Mouse (Mus musculus): ENCODE measurements around the gene Prr7.

Gene Prr7

DNA sequence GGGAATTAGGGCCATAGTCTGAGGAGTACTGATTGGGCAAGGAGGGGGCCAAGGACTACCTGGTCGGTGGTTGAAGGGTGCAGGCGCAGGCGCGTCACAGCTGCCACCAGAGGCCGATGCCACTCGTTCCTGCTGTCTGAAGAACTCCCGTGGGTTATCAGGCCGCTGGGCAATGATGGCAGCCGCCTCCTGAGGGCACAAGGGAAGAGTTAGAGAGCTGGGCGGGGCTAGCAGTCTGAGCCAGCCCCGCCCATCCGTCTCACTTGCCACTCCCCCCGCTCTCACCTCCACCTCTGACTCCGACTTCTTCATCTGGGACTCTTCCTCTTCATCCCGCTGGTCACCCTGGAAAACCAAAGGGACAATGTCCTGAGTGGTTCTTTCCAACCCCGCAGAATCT lies 13.4 kb downstream of the Prr7 start:
- 70% methylated on average over 16 of the region's 16 CpGs for WGBS

DNA sequence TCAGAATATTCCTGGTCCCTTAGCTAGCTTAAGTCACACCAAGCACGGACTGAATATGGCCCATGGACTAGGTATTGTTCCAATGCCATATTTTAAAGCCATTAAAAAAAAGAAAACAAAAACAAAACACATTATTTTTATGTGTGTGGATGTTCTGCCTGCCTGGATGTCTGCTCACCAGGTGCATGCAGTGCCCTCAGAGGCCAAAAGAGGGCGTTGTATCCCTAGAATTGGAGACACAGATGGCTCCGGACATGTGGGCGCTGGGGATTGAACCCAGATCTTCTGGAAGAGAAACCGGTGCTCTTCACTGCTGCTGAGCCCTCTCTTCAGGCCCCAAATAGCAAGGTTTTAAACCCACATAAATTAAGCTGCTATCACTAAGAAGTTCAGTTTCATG lies 14.0 kb downstream of the Prr7 start:
- 42% methylated on average over 5 of the region's 5 CpGs for WGBS

DNA sequence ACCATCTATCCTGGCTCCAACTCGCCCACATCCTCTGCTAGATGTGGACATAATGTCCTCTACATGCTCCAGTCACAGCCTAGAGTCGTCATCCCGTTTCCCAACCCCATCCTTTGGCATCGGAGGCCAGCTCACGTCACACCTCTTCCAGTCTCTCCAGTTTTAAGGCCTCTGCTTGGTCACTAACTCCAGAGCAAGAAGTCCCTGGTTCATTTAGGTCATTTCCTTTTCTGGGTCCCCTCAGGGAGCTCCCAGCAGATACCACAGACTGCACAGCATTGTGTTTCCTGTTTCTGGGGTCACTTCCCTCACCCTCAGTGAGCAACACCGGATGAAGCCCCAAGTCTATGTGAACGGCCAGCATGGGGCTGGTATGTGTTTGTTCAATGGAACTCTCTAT lies 14.9 kb downstream of the Prr7 start:
- 45% methylated on average over 7 of the region's 7 CpGs for WGBS

DNA sequence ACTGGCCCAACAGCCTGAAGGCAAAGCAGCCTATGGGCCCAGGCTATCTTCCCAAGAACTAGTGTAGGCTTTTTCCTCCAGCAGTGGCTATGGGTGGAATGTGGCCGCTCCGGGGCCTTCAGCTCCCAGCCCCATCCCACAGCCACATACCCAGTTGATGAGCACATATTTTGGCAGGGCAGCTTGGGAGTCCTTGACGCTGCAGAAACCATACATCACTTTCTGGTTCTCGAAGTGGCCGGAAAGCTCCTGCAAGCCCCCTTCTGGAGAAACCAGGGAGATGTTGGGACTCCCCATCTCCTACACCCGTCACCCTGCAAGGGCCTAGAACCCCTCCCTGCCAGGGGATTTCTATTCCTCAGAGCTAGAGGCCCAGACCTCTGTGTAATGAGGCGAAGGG lies 18.5 kb downstream of the Prr7 start:
- WGBS = 39% methylated on average over 7 of the region's 7 CpGs

DNA sequence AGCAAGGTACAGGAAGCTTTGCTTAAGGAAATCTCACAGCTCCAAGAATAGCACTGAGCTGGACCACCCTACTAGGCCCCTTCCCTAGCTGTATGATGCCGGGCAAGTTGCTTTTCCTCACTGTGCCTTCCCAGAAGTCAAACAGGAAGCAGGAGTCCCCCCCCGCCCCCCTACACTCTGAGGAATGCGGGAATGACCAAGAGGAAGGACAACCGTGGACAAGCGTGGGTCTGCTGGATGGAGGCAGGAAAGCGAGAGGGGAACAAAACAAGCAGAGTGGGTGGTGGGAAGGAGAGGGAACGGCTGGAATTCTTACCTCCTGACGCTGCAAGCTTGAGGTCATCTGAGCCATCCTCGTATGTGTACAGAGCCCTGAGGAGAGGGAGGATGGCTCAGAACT lies 19.0 kb downstream of the Prr7 start:
- 25% methylated on average over 9 of the region's 9 CpGs for WGBS

DNA sequence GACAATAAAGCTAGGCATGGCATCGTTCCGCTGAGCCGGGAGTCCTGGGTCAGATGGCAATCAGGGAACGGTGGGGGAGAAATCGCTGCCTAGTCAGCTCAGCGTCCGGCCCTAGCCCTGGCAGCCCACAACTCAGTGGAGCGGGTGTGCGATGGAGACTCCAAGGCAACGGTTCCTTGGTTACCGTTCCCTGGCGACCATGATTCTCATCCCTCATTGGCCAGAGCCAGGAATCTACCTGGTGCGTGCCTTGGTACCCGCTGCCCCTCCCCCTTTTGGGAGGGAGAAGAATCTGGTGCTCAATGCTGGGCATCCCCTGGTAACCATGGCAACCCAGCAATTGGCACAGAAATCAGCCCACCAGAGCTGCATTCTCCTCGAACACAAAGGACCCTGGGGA lies 19.5 kb downstream of the Prr7 start:
- WGBS = 7% methylated on average over 15 of the region's 15 CpGs

DNA sequence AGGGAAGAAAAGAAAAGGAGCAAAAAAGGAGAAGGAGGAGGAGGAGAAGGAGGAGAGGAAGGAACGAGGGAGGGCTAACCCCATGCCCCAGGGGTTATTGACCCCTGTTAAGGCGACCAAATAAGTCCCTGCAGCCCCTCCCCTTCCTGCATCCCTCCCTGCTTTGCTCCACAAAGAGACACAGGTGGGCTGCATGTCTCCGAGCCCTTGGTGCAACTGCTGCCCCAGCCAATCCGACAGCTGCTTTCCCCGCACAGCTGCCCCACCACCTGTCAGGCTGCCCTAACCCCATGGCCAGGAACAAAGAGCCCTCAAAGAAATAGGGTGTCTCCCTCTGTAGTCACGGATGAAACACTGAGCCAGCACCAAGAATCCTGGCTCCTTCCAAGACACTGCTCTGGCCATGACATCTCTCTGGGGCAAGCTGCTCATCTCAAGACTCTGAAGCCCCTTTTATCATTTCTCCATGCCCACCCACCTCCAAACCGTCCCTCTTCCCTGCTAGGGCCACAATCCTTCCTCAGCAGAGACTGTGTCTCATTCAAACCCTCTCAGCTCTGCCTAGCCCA lies 20.5 kb downstream of the Prr7 start:
- WGBS = 25% methylated on average over 7 of the region's 7 CpGs

DNA sequence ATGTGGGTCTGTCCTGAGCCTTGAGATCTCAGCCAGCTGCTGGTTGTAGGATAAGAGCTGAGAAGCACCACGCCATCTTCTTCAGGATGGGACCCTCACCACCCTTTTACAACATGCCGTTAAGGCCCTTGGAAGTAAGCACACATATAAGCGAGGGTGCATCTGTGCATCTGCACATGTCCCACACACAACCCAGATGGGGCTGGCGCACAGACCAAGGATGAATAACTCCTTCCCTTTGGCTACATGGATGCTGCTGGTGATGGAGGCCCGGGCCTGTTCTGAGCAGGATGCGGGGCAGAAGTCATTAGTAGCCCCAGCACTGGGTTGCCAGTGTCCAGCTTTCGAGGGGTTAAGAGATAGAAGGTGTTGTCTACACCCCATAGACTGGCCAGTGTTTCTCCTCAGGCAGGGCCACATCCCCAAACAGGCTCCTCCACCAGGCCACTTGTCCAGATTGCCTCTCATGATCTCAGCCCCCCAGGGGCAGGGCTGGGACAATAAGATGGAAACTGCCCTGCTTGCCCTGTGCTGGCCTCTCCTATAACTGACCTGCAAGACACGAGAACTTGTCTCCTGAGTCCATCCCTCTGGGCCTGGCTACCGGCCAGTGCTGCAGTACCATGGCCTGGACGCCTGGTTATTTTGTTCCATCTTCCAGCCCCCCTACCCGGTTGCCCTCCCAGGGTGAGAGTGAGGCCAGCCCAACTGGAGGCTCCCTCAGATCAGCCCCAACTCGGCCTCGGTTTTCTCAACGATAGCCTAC lies 22.1 kb downstream of the Prr7 start:
- WGBS = 31% methylated on average over 14 of the region's 14 CpGs

DNA sequence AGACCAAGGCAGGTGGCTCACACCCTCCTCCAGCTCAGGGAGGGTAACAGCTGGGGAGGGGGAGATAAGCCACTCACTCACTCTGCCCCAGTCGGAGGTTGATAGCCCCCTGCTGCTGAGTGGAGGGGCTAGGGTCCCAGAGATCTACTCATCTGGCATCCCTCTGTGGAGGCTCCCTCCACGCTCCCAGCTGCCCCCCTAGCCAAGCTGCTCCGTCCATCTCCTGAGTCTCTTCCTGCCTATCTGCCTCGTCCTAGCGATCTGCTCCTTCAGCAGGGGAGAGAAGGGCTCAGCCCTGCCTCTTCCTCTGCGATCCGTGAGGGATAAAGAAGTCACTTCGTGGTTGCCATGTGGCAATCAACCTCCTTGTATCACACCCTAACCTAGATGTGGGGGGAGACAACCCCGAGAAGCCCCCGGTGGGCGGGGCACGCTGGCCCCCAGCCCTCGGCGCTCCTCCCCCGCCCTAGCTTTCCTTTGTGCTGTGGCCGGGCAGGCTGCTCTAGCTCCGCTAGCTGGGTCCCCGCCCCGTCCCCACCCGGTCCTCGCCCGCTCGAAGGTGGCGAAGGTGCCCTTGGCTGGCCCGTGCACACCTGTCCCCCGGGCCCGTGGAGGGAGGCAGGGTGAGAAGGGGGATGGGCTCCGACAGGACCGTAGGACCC lies 23.0 kb downstream of the Prr7 start:
- 1% methylated on average over 29 of the region's 29 CpGs for WGBS

DNA sequence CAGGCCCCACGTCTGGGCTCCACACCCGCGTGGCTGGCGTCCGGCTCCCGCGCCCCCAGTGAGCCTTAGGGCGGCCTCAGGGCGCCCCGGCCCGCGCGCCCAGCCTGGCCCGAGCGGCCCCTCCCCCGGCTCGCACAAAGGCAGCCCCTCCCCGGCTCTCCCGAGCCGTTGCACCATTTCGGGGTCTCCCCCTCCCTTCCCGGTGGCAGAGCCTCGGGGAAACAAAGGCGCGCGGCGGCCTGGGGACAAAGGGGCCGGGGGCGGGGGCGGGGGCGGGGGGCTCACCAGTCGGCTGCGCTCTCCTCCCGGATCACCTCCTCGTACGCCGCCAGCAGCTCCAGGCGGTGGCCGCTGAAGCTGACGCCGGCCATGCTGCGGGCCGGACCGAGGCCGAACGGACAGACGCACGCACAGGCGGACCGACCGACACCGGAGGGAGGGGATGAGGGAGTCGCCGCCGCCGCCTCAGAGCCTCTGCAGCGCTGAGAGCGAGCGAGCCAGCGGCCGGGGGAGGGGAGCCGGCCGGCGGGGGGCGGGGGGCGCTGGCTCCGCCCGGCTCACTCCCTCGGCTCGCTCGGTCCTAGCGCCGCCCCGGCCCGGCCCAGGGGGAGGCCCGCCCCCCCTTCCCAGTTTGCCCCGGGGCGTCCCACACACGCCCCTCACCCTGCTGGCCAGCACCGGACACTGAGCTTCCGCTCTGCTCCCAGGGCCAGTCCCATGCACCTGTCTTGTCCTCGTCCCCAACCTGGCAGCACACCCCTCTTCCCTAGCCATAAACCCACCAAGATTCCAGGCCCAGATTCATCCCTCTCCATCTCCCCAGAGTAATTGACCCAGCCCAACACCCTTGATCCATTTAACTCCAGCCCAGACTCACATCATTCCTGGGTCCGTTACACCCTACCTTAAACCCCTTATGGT lies 23.8 kb downstream of the Prr7 start, which contains the start of gene Dbn1:
Gene Dbn1, minus strand, starts transcription at position 534 of the 921 bp plus-strand sequence.
- WGBS = 2% methylated on average over 65 of the region's 83 CpGs

DNA sequence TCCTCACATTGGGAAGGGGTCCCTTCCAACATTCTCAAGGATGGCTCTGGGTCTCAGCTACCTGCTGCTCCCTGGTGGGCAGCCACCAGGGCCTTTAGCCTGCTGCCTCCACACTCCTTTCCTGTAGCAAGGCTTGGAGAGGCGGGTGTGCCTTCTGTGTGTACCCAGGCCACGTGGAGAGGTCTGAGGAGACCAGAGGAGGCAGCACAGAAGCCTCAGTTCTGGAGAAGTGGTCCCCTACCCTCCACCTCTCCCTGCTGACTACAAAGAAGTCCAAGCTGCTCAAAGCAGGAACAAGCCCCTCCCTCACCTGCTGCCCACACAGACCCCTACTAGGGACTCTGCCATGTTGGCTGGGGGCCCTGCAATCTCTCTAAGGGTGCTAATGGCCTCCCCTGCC lies 30.2 kb downstream of the Prr7 start:
- 51% methylated on average over 2 of the region's 2 CpGs for WGBS

DNA sequence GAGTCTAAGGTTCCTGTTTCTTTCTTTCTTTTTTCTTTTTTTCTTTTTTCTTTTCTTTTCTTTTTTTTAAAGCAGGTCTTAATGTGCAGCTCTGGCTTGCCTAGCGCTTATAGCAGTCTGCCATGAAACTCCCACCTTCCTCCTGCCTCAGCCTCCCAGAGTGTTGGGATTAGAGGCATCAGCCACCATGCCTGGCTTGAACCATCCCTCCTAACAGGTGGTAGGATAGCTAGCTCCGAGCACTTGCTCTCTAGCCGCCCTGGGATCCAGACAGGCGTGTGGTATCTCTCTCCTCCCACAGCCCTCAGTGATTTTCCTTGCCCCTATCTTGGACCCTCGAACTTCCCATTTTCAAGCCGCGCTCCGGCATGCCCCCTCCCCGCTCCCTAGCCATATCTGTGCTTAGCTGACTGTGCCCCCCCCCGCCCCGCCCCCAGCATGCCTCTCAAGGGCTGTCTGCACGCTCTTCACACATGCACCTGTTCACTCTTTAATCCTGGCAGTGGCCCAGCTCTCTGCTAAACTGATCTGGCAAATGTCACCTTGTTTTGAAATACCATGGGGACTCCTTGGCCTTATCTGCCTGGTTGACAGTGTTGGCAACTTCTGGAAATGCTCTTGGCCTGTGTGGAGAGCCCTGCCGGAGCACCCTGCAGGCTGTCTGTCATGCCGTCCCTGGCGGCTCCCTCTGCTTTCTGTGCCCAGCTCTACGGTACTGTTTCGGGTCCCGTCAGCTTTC lies 31.0 kb downstream of the Prr7 start:
- WGBS = 33% methylated on average over 18 of the region's 18 CpGs

DNA sequence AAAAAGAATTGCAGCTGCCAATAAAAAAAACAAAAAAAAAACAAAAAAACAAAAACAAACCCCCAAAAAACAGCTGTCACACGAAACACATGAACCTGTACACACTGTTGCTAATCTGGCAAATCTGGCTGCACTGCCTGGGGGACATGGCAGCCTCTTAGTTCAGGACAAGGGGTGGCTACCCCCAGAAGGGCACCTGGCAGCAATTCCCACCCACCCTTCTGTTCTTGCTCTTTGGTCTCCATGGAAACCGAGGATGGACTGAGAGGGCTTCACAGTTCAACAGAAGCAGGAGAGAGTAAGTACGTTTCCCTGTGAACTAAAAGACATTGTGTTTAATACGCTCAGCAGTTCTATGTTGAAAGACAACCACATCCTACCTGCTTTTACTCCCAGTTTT lies 31.6 kb downstream of the Prr7 start:
- 51% methylated on average over 4 of the region's 4 CpGs for WGBS

DNA sequence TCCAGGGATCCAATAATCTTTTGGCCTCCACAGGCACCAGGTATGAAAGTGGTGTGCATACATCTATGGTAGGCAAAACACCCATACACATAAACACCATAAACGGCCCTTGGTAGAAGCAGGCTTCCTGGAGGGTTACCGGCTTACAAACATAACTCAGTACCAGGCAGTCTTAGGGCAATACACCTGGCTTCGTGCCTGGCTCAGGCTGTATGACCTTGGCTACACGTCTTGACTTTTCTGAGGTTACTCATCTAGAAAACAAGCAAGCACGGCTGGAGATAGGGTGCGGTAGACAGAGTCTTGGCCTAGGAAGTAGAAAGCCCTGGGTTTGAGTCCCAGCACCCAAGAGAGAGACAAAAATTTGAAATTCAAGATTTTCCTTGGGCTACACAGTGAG lies 32.6 kb downstream of the Prr7 start:
- 91% methylated on average over 6 of the region's 6 CpGs for WGBS

DNA sequence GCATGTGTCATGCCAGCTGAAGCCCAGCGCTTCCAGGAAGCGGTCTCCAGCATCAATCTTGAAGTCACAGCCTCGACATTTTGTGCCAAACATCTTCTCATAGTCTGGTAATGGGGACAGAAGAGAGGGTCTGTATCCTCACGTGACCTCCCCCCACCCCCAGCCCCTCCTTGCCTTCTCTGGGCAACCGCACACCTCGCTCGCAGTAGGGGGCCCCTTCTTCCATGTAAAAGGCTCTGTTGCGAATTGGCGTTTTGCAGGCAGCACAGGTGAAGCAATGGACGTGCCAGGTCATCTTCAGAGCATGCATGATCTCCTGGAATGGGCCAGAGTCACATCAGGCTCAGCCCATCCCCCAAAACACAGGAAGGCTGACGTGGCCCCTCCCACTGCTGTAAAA lies 34.8 kb downstream of the Prr7 start:
- 75% methylated on average over 11 of the region's 11 CpGs for WGBS

DNA sequence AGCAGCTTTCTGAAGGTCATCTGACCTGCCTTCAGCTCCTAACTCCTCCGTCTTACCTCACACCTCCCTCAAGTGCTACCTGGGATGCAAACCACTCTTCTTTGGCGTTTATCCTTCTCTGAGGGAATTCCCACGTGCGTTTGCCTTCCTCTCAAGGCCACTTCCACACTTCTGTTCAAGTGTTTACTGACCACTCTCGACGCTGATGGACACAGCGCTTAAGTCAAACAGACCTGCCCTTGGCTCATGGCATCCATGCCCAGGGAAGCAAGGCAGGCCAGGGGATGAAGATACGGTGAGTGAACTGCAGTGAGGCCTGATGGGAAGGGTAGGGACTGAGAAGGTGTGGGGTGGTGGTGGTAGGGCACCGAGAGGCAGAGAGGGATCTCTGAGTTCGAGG lies 36.5 kb downstream of the Prr7 start:
- 87% methylated on average over 10 of the region's 10 CpGs for WGBS

DNA sequence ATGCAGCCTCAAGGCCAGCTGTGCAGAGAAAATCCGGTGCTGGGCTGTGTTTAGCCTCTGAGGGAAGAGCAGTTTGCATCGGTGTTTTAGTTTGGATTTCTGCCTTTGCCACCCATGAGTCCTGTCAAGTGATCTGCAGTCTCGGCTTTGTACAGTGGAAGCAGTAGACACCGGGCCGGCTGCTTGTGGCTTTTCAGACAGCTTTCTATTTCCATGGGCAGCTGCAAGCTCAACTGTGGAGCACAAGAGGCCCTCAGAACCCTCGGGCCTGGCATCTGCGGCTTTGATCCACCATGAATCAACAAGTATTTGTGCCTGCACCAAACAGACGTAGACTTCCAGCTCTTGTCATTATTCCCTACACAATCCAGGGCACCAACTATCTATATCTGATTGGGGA lies 38.3 kb downstream of the Prr7 start:
- WGBS = 51% methylated on average over 8 of the region's 8 CpGs

DNA sequence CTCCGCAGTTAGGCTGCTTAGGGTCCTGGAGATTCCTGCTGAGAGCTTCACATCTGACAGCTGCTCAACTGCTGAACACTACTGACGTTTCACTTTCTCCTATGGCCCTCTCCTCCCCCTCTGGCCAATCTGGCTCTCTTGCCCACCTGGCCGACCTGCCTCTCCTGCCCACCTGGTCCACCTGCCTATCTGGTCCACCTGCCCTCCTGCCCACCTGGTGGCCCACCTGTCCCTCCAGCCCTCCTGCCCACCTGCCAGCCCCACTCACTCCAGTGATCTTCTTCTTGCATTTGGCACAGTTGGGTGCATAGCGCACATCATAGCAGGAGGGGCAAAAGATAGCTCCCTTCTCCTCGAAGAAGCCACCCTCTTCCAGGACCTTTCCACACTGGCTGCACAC lies 40.3 kb downstream of the Prr7 start:
- 81% methylated on average over 5 of the region's 5 CpGs for WGBS

DNA sequence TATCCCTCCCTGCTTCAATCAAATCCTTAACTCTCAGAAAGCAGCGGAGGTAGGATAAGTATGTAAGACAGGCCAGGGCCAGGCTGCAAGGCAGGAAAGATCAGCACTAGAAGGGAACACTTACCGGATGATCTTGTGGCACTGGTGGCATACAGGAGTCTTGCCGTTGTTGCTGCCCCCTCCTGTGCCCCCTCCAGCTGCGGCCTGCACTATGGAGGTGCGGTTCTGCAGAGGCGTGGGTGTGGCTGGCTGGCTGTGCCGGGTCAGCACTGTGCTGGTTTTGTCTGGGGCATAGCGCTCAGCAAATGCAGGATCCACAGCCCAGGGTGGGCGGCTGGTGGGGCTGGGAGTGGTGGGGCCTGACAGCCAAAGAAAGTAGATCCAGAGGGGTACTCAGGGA lies 41.7 kb downstream of the Prr7 start:
- WGBS = 94% methylated on average over 9 of the region's 9 CpGs

DNA sequence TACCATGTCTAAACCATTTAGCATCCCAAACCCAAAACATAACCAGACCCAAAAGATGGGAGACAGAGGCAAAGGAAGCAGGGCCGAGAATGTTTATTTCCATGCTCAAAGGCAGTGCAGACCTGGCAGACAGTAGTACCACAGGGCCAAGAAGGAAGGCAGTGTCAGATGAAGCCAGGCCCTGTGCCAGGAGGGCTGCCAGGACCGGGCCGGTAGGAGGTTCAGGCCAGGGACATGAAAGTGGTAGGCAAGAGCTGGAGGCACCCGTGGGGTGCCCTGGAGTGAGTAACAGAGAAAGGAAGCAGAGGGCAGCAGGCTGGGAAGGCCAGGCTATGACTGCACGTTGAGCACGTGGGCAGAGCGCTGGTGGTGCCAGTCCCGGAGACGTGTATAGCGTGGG lies 42.6 kb downstream of the Prr7 start:
- WGBS = 48% methylated on average over 10 of the region's 10 CpGs

DNA sequence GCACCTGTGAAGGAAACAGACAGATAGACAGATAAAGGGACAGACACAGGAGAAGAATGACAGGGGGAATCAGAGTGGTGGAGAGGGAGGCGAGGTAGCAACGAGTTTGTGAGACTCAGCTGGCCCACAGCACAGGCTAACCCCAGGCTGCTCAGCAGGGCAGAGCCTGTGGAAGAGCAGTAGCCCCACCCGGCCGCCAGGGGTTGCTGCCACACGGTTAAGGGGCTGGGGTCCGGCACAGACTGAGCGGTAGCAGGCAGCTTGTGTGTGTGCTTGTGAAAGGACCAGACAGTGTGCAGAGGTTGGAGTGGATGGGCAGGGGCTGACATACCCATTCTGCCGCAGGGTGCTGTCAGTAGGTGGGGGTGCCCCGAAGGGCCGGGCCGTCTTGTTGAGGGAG lies 43.8 kb downstream of the Prr7 start:
- WGBS = 66% methylated on average over 11 of the region's 11 CpGs
